Mouse (Mus musculus): ENCODE measurements at regions not wholly inside any gene's neighbourhood (a gene's known extent, or its start where the extent isn't known, plus 50 kb on each side); places are given as distances from the start of the nearest gene placed in this dataset.
A peak's percentile ranks its signal among the peaks of the same experiment; 100 is the strongest.

DNA sequence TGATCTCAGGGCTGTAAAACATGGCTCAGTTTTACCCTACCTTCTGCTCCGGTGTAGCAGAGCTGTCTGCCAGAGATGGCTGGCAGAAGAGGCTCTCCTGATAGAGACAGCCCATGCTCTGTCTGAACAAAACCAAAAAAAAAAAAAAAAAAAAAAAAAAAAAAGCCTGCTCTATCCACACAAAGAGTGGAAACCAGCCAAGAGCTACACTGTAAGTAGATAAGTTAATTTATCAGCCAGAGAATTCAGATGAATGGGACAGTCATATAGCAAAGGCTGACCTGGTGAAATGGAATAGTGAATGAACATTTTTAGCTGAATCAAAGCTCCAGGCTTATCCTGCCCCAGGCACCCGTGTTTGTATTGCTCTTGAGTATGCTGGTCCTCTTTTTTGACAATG is 248.2 kb upstream of the Gm10131 start:
- Histone ChIP-seq H3K27ac (replicated peaks in 1 of 2; ENCODE audit: control insufficient read depth in 1 of 2, insufficient read depth in 1 of 2, low read depth in 2 of 2, low read length in 2 of 2) (no peak overlapping the region), H3K4me3 (ENCODE audit: control insufficient read depth in 1 of 2, insufficient read depth in 1 of 2, low read depth in 1 of 2, low read length in 2 of 2) (no peak overlapping the region), H3K4me1 (ENCODE audit: control insufficient read depth in 2 of 2, insufficient read depth in 2 of 2, low read length in 2 of 2) (no peaks in the 10 kb centered on the region; a peak in 1 of 4 replicates), H3K27me3 (ENCODE audit: control insufficient read depth, insufficient read depth, low read length) (no peaks in the 10 kb centered on the region), H3K9me3 (ENCODE audit: control insufficient read depth, low read length) (no peaks in the 10 kb centered on the region), H3K36me3 (ENCODE audit: control insufficient read depth, insufficient read depth, low read length) (no peaks in the 10 kb centered on the region), H3K9ac (ENCODE audit: low read length) (no peak overlapping the region), H3K4me2 (ENCODE audit: low read length) (no peak overlapping the region)
- 35% methylated on average over 2 of the region's 2 CpGs for WGBS
- 0 out of 2 replicates have a peak, but pooled peaks have one; percentile 39 for ATAC-seq (ENCODE audit: insufficient number of reproducible peaks, insufficient read depth, low FRiP score, low read depth)

DNA sequence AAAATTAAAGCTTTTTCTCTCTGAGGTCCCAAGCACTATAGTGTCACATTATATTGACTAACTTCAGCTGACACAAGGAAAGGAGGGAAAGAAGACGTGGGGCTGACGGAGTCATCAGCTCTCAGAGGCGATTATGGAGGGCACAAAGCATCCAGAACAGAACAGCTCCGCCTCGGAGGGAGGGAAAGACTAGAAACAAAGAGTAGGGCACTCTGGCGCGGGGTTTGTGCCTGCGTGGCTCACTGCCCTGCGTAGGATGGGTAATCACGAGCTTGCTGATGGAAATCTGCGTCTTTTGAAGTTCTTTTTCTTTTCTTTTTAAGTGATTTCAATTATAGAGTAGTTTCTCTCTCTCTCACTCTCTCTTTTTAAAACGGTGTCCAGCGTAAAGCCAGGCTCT is 243.5 kb upstream of the Gm10131 start:
- Histone ChIP-seq H3K4me2 (ENCODE audit: low read length) (no peak overlapping the region), H3K9me3 (ENCODE audit: control insufficient read depth, low read length) (no peaks in the 10 kb centered on the region), H3K4me3 (ENCODE audit: control insufficient read depth in 1 of 2, insufficient read depth in 1 of 2, low read depth in 1 of 2, low read length in 2 of 2) (no peak overlapping the region), H3K27me3 (ENCODE audit: control insufficient read depth, insufficient read depth, low read length) (no peaks in the 10 kb centered on the region), H3K36me3 (ENCODE audit: control insufficient read depth, insufficient read depth, low read length) (no peaks in the 10 kb centered on the region), H3K4me1 (ENCODE audit: control insufficient read depth in 2 of 2, insufficient read depth in 2 of 2, low read length in 2 of 2) (no peaks in the 10 kb centered on the region), H3K9ac (ENCODE audit: low read length) (no peak overlapping the region), H3K27ac (replicated peaks in 1 of 2; ENCODE audit: control insufficient read depth in 1 of 2, insufficient read depth in 1 of 2, low read depth in 2 of 2, low read length in 2 of 2) (no peak overlapping the region)
- ATAC-seq (ENCODE audit: insufficient number of reproducible peaks, insufficient read depth, low FRiP score, low read depth), result no peak
- WGBS, result 79% methylated on average over 13 of the region's 13 CpGs

DNA sequence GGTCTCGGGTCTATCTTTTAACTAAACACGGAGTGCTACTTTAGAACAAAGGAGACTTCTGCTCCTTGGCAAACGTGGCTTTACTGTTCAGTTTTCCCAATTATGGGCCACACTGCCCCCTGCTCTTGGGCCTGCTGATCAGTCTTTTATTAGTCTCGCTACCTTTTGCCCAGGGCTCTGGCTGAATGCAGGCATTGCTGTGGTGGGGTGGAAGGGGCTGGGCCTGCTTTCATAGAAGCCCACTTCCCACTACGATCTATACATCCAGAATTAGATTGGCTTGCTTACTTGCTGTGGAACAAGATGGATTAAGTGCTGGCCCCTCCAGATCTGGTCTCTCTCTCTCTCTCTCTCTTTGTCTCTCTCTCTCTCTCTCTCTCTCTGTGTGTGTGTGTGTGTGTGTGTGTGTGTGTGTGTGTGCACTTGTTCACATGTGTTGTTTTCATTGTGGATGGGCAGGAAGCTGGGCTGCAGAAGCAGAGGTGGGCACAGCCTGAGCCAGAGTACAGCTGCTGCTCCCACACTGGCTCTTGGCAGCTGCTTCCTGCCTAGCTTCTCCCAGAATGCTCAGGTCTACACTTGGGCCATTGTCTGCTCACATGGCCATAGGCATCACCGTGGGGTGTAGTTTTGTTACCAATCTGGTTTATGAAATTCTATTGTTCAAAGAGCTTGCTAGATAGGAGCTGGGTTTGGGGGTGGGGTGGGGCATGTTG is 241.8 kb upstream of the Gm10131 start:
- WGBS, result 65% methylated on average over 6 of the region's 6 CpGs
- Histone ChIP-seq H3K4me2 (ENCODE audit: low read length) (no peak overlapping the region), H3K4me3 (ENCODE audit: control insufficient read depth in 1 of 2, insufficient read depth in 1 of 2, low read depth in 1 of 2, low read length in 2 of 2) (no peak overlapping the region), H3K4me1 (ENCODE audit: control insufficient read depth in 2 of 2, insufficient read depth in 2 of 2, low read length in 2 of 2) (no peaks in the 10 kb centered on the region), H3K9ac (ENCODE audit: low read length) (no peak overlapping the region), H3K27me3 (ENCODE audit: control insufficient read depth, insufficient read depth, low read length) (no peaks in the 10 kb centered on the region), H3K27ac (replicated peaks in 1 of 2; ENCODE audit: control insufficient read depth in 1 of 2, insufficient read depth in 1 of 2, low read depth in 2 of 2, low read length in 2 of 2) (no peak overlapping the region), H3K36me3 (ENCODE audit: control insufficient read depth, insufficient read depth, low read length) (no peaks in the 10 kb centered on the region), H3K9me3 (ENCODE audit: control insufficient read depth, low read length) (no peaks in the 10 kb centered on the region)
- ATAC-seq (ENCODE audit: insufficient number of reproducible peaks, insufficient read depth, low FRiP score, low read depth), result no peak

DNA sequence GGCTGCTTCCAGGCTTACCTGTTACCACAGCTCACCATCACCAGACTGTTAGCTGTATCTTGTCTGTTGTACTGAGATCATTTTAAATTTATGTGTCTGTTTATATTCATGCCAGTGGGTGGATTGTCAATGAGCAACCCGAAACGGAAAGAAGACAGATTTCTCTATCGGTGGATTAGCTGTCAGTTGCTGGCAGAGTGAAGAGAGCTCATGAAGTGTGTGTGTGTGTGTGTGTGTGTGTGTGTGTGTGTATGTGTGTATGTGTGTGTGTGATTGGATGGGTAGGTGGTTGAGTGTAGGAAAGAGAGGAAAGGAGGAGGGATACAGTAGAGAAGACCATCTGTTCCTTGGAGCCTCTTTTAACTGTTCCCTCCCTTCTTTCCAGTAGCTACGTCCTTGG is 223.3 kb upstream of the Gm10131 start:
- no peak for ATAC-seq (ENCODE audit: insufficient number of reproducible peaks, insufficient read depth, low FRiP score, low read depth)
- 84% methylated on average over 4 of the region's 4 CpGs for WGBS

DNA sequence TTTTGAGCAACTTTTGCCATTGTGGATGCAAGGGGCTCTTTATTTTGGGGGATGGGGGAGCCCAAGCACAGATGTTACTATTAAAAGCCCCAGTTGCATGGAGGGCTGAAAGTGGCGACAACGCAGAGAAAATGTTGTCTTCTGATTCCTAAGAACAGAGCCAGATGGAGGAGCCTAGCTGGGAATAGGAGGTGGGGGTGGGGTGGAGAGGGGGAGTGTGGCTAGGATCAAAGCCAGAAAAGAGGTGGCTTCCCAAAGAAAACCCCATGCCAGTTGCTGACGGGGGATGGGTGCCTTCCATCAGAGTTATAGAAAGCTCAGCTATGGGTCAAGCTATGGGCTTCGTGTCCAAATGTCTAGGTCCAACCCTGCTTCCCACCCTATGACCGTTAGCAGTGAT is 220.1 kb upstream of the Gm10131 start:
- Histone ChIP-seq H3K4me2 (ENCODE audit: low read length) (no peak overlapping the region), H3K9ac (ENCODE audit: low read length) (no peak overlapping the region), H3K27me3 (ENCODE audit: control insufficient read depth, insufficient read depth, low read length) (no peaks in the 10 kb centered on the region; the same call in 1 of the 2 replicates), H3K36me3 (ENCODE audit: control insufficient read depth, insufficient read depth, low read length) (no peaks in the 10 kb centered on the region), H3K4me1 (ENCODE audit: control insufficient read depth in 2 of 2, insufficient read depth in 2 of 2, low read length in 2 of 2) (0 out of 4 replicates have a peak, but pooled peaks cover 0 to under 1% of the 10 kb centered on the region in 2 experiments), H3K27ac (replicated peaks in 1 of 2; ENCODE audit: control insufficient read depth in 1 of 2, insufficient read depth in 1 of 2, low read depth in 2 of 2, low read length in 2 of 2) (no peak overlapping the region), H3K9me3 (ENCODE audit: control insufficient read depth, low read length) (no peaks in the 10 kb centered on the region), H3K4me3 (ENCODE audit: control insufficient read depth in 1 of 2, insufficient read depth in 1 of 2, low read depth in 1 of 2, low read length in 2 of 2) (no peak overlapping the region)
- ATAC-seq (ENCODE audit: insufficient number of reproducible peaks, insufficient read depth, low FRiP score, low read depth), result no peak
- 38% methylated on average over 5 of the region's 5 CpGs for WGBS

More for the DNA sequence above, 223.3 kb upstream of the Gm10131 start:
- Histone ChIP-seq H3K9me3 (ENCODE audit: control insufficient read depth, low read length) (no peaks in the 10 kb centered on the region), H3K27ac (replicated peaks in 1 of 2; ENCODE audit: control insufficient read depth in 1 of 2, insufficient read depth in 1 of 2, low read depth in 2 of 2, low read length in 2 of 2) (no peak overlapping the region), H3K4me1 (ENCODE audit: control insufficient read depth in 2 of 2, insufficient read depth in 2 of 2, low read length in 2 of 2) (no peaks in the 10 kb centered on the region), H3K9ac (ENCODE audit: low read length) (no peak overlapping the region), H3K4me3 (ENCODE audit: control insufficient read depth in 1 of 2, insufficient read depth in 1 of 2, low read depth in 1 of 2, low read length in 2 of 2) (no peak overlapping the region), H3K4me2 (ENCODE audit: low read length) (no peak overlapping the region), H3K36me3 (ENCODE audit: control insufficient read depth, insufficient read depth, low read length) (no peaks in the 10 kb centered on the region), H3K27me3 (ENCODE audit: control insufficient read depth, insufficient read depth, low read length) (no peaks in the 10 kb centered on the region)

DNA sequence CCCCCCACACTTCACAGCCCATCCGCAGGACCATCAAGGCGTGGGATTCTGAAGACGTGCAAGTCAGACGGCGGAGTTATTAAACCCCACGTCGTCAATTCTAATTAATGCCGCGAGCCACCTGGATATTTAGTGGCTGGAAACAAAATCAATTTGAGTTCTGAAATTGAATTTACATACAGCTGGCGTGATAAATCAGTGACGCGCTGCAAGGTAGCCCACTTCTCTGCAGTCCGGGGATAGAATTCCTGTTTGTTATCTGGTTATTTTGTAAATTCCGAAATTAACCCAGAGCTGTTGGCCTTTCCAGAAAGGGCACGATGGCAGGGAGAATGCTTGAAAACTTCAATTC is 215.1 kb upstream of the Gm10131 start:
- Histone ChIP-seq H3K27me3 (ENCODE audit: control insufficient read depth, insufficient read depth, low read length) (peaks cover 11% of the 10 kb centered on the region), H3K27ac (replicated peaks in 1 of 2; ENCODE audit: control insufficient read depth in 1 of 2, insufficient read depth in 1 of 2, low read depth in 2 of 2, low read length in 2 of 2) (no peak overlapping the region), H3K36me3 (ENCODE audit: control insufficient read depth, insufficient read depth, low read length) (no peaks in the 10 kb centered on the region), H3K9ac (ENCODE audit: low read length) (0 out of 2 replicates have a peak overlapping the region, but pooled peaks have one; percentile 4), H3K4me2 (ENCODE audit: low read length) (peak overlapping the region; percentile 67), H3K4me1 (ENCODE audit: control insufficient read depth in 2 of 2, insufficient read depth in 2 of 2, low read length in 2 of 2) (peaks cover 4 to 11% of the 10 kb centered on the region in 2 experiments; a peak in 3 of 4 replicates), H3K4me3 (ENCODE audit: control insufficient read depth in 1 of 2, insufficient read depth in 1 of 2, low read depth in 1 of 2, low read length in 2 of 2) (peak overlapping the region; percentile 27 to 28; a peak in 2 of 4 replicates), H3K9me3 (ENCODE audit: control insufficient read depth, low read length) (no peaks in the 10 kb centered on the region)
- ATAC-seq (ENCODE audit: insufficient number of reproducible peaks, insufficient read depth, low FRiP score, low read depth), result no peak
- 12% methylated on average over 15 of the region's 15 CpGs for WGBS

GRCm38 (mm10) chr8:34325841-34326613 is 214.5 kb upstream of the Gm10131 start:
- peak overlapping the region; percentile 67 for H3K4me2 ChIP-seq (ENCODE audit: low read length)
- ATAC-seq (ENCODE audit: insufficient number of reproducible peaks, insufficient read depth, low FRiP score, low read depth), result no peak
- no peak overlapping the region for H3K27ac ChIP-seq (replicated peaks in 1 of 2; ENCODE audit: control insufficient read depth in 1 of 2, insufficient read depth in 1 of 2, low read depth in 2 of 2, low read length in 2 of 2)
- H3K4me3 ChIP-seq (ENCODE audit: control insufficient read depth in 1 of 2, insufficient read depth in 1 of 2, low read depth in 1 of 2, low read length in 2 of 2), result peak overlapping the region; percentile 27 to 28; a peak in 2 of 4 replicates
- no peaks in the 10 kb centered on the region for H3K36me3 ChIP-seq (ENCODE audit: control insufficient read depth, insufficient read depth, low read length)
- H3K9me3 ChIP-seq (ENCODE audit: control insufficient read depth, low read length), result no peaks in the 10 kb centered on the region
- H3K4me1 ChIP-seq (ENCODE audit: control insufficient read depth in 2 of 2, insufficient read depth in 2 of 2, low read length in 2 of 2), result peaks cover 4 to 11% of the 10 kb centered on the region in 2 experiments; a peak in 3 of 4 replicates
- 5% methylated on average over 14 of the region's 17 CpGs for WGBS
- 0 out of 2 replicates have a peak overlapping the region, but pooled peaks have one; percentile 4 for H3K9ac ChIP-seq (ENCODE audit: low read length)
- H3K27me3 ChIP-seq (ENCODE audit: control insufficient read depth, insufficient read depth, low read length), result peaks cover 11% of the 10 kb centered on the region

Measured in heart, embryonic 14.5 days (tissue).